Mouse (Mus musculus) liver, postnatal 0 days (tissue): Measurements from ENCODE around the gene Sufu. TPM values are rescaled to one million over a fixed set of nuclear protein-coding genes. Genes with fewer than 3 reads are reported as not detected.

ENCODE experiments used
- ATAC-seq: fragments of 200-750 bp; cut with Nextera tagmentation; 2 replicates; pipeline ENCODE4 v1.8.0; 2017; ENCODE audit warnings: mild to moderate bottlenecking, moderate library complexity
- DNase-seq: peaks from one replicate; pipeline ENCODE4 v3.0.0-alpha.2; 2016
- H3K27ac ChIP-seq: fragments of 300-500 bp; sonication (generic); 2 replicates; pipeline ENCODE4 v1.5.1; 2014; ENCODE audit warnings: antibody characterized with exemption, moderate library complexity, mild to moderate bottlenecking, low read depth
- H3K27me3 ChIP-seq: fragments of 300-500 bp; sonication (generic); 2 replicates; pipeline ENCODE4 v1.6.1; 2014; ENCODE audit warnings: low read length, control low read depth, mixed read lengths; ENCODE audit not compliant: insufficient read depth
- H3K36me3 ChIP-seq: fragments of 300-500 bp; sonication (generic); replicated peaks from 2 replicates; pipeline ENCODE4 v1.6.1; 2014; ENCODE audit warnings: mild to moderate bottlenecking, control low read depth, low read length, moderate library complexity, mixed read lengths; ENCODE audit not compliant: insufficient read depth
- H3K4me1 ChIP-seq: fragments of 300-500 bp; sonication (generic); 2 replicates; pipeline ENCODE4 v1.6.1; 2014; ENCODE audit warnings: antibody characterized with exemption, mild to moderate bottlenecking, control low read depth; ENCODE audit not compliant: insufficient read depth
- H3K4me2 ChIP-seq: fragments of 300-500 bp; sonication (generic); 2 replicates; pipeline ENCODE4 v1.6.1; 2014; ENCODE audit warnings: low read depth, mild to moderate bottlenecking, low read length, moderate library complexity, mixed read lengths
- H3K4me3 ChIP-seq: fragments of 300-500 bp; sonication (generic); 2 replicates; pipeline ENCODE4 v1.5.1; 2014; ENCODE audit warnings: low read depth, low read length
- H3K9ac ChIP-seq: fragments of 300-500 bp; sonication (generic); replicated peaks from 2 replicates; pipeline ENCODE4 v1.6.1; 2014; ENCODE audit warnings: mild to moderate bottlenecking, moderate library complexity
- H3K9me3 ChIP-seq: fragments of 300-500 bp; sonication (generic); 2 replicates; pipeline ENCODE4 v1.6.1; 2016; ENCODE audit warnings: mild to moderate bottlenecking, control low read depth, low read length, mixed read lengths
- CTCF ChIP-seq: sonication (generic); IDR thresholded peaks from 2 replicates; pipeline ENCODE4 v1.5.1; 2016; ENCODE audit warnings: antibody characterized with exemption, low read depth
- EP300 ChIP-seq: IDR thresholded peaks from 2 replicates; pipeline ENCODE4 v1.6.1; 2016; ENCODE audit warnings: antibody characterized with exemption, low read depth, mild to moderate bottlenecking
- WGBS: fragments of 180-500 bp; shearing (Covaris S2); extraction: QIAGEN DNeasy Blood & Tissue Kit; methylation state at CpG from one replicate; pipeline ENCODE4 v1.1.7; 2014; ENCODE audit not compliant: insufficient replicate concordance; 5-methylcytosine and 5-hydroxymethylcytosine counted together
- polyA plus RNA-seq: library from polyadenylated mRNA; unstranded; fragments of >200 nt; fragmentation: Nextera tagmentation; extraction: Ambion mirVana; gene quantifications from 2 replicates; pipeline ENCODE4 v1.2.1, GENCODE M21; 2015

Gene Sufu
- polyA plus RNA-seq, 1 experiment from 2014 or later = 3.8 TPM

GRCm38 (mm10) chr19:46507806-46508205, 111.1 kb downstream of the Sufu start:
- Histone ChIP-seq H3K27ac (0 out of 2 replicates have a peak overlapping the region, but pooled peaks have one; percentile 14), H3K9ac (no peak overlapping the region; the same call in 1 of the 2 replicates), H3K27me3 (no peaks in the 10 kb centered on the region), H3K4me3 (no peak overlapping the region), H3K36me3 (peaks cover 58% of the 10 kb centered on the region), H3K9me3 (no peaks in the 10 kb centered on the region), H3K4me2 (0 out of 2 replicates have a peak overlapping the region, but pooled peaks have one; percentile 9), H3K4me1 (peaks cover 73% of the 10 kb centered on the region)
- 61% methylated on average over 1 of the region's 1 CpGs for WGBS
- DNase-seq = no peak
- ATAC-seq = no peak
- no peak for TF ChIP-seq EP300

- no peak overlapping the region for H3K4me3 ChIP-seq
- peaks cover 65% of the 10 kb centered on the region for H3K36me3 ChIP-seq
- peaks cover 73% of the 10 kb centered on the region for H3K4me1 ChIP-seq
- no peak for ATAC-seq
- TF ChIP-seq EP300 (no peak), CTCF (no peak)
- DNase-seq = no peak
- 0 out of 2 replicates have a peak overlapping the region, but pooled peaks have one; percentile 5 for H3K4me2 ChIP-seq
- H3K27ac ChIP-seq = no peak overlapping the region
- H3K9me3 ChIP-seq = no peaks in the 10 kb centered on the region
- H3K9ac ChIP-seq = no peak overlapping the region
- H3K27me3 ChIP-seq = no peaks in the 10 kb centered on the region
- WGBS = 78% methylated on average over 3 of the region's 3 CpGs
These were observed 112.0 kb downstream of the Sufu start for GRCm38 (mm10) chr19:46508738-46509137.

- no peak overlapping the region for H3K9ac ChIP-seq
- 62% methylated on average over 3 of the region's 3 CpGs for WGBS
- H3K4me2 ChIP-seq = no peak overlapping the region
- no peak overlapping the region for H3K4me3 ChIP-seq
- DNase-seq (no peak), ATAC-seq (no peak)
- 0 out of 2 replicates have a peak overlapping the region, but pooled peaks have one; percentile 8 for H3K27ac ChIP-seq
- no peaks in the 10 kb centered on the region for H3K27me3 ChIP-seq
- H3K9me3 ChIP-seq = no peaks in the 10 kb centered on the region
- no peak for TF ChIP-seq CTCF
- TF ChIP-seq EP300 = no peak
- H3K36me3 ChIP-seq = peaks cover 70% of the 10 kb centered on the region
- H3K4me1 ChIP-seq = peaks cover 71% of the 10 kb centered on the region
These were observed 112.5 kb downstream of the Sufu start for GRCm38 (mm10) chr19:46509202-46509601.

- no peak overlapping the region for H3K4me2 ChIP-seq
- 72% methylated on average over 4 of the region's 4 CpGs for WGBS
- DNase-seq (no peak), ATAC-seq (no peak)
- H3K27ac ChIP-seq = no peak overlapping the region
- peaks cover 75% of the 10 kb centered on the region for H3K36me3 ChIP-seq
- no peak overlapping the region for H3K4me3 ChIP-seq
- peaks cover 67% of the 10 kb centered on the region for H3K4me1 ChIP-seq
- H3K27me3 ChIP-seq = no peaks in the 10 kb centered on the region
- TF ChIP-seq EP300 (no peak), CTCF (no peak)
- H3K9ac ChIP-seq = no peak overlapping the region
- H3K9me3 ChIP-seq = no peaks in the 10 kb centered on the region
These were observed 113.0 kb downstream of the Sufu start for GRCm38 (mm10) chr19:46509736-46510135.

GRCm38 (mm10) chr19:46510401-46510800, 113.7 kb downstream of the Sufu start:
- ATAC-seq = no peak
- 0 out of 2 replicates have a peak overlapping the region, but pooled peaks have one; percentile 11 for H3K9ac ChIP-seq
- WGBS = 65% methylated on average over 5 of the region's 5 CpGs

GRCm38 (mm10) chr19:46510824-46511223, 114.1 kb downstream of the Sufu start:
- H3K4me1 ChIP-seq = peaks cover 57% of the 10 kb centered on the region
- peak; percentile 53; the same call in 1 of the 2 replicates for ATAC-seq
- no peak for DNase-seq
- H3K36me3 ChIP-seq = peaks cover 84% of the 10 kb centered on the region
- 0 out of 2 replicates have a peak overlapping the region, but pooled peaks have one; percentile 11 for H3K9ac ChIP-seq
- 51% methylated on average over 3 of the region's 3 CpGs for WGBS
- H3K9me3 ChIP-seq = no peaks in the 10 kb centered on the region
- no peak overlapping the region for H3K4me2 ChIP-seq
- no peak overlapping the region for H3K4me3 ChIP-seq
- H3K27ac ChIP-seq = peak overlapping the region; percentile 70
- H3K27me3 ChIP-seq = no peaks in the 10 kb centered on the region
- TF ChIP-seq EP300 (no peak), CTCF (peak; percentile 72)

More at GRCm38 (mm10) chr19:46510401-46510800, 113.7 kb downstream of the Sufu start:
- DNase-seq = no peak
- H3K27me3 ChIP-seq = no peaks in the 10 kb centered on the region
- H3K9me3 ChIP-seq = no peaks in the 10 kb centered on the region
- peak overlapping the region; percentile 70; the same call in 1 of the 2 replicates for H3K27ac ChIP-seq
- H3K4me1 ChIP-seq = peaks cover 61% of the 10 kb centered on the region
- 0 out of 2 replicates have a peak overlapping the region, but pooled peaks have one; percentile 9 for H3K4me2 ChIP-seq
- no peak overlapping the region for H3K4me3 ChIP-seq
- no peak for TF ChIP-seq CTCF
- no peak for TF ChIP-seq EP300
- H3K36me3 ChIP-seq = peaks cover 82% of the 10 kb centered on the region
